Mouse (Mus musculus): ENCODE results near the gene Zmynd15. TPM values are rescaled to one million over a fixed set of nuclear protein-coding genes. Genes with fewer than 3 reads are reported as not detected.

Zmynd15 gene
- polyA plus RNA-seq, 1 experiment from 2014 or later: 0.31 TPM

DNA sequence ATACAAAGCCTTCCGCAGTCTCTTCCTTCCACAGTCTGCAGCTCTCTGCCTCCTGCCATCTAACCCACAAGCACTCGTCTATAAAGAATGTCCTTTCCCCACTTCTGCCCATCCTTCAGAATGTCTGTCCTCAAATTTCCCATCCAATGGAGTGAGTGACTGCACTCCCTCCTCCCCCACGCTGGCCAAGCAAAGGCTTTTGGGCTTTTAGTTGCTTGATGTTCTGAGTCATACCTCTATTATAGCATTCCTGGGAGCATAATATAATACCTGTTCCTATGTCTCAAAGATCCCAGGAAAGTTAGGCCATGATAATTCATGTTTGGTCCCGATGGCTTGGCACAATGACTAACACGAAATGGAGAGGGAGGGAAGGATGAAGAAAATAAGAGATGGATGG, 27.7 kb upstream of the Zmynd15 start:
- Histone ChIP-seq H3K9me3 (ENCODE audit: control insufficient read depth, low read length) (no peaks in the 10 kb centered on the region), H3K4me3 (ENCODE audit: low read depth, low read length) (peak overlapping the region; percentile 85), H3K9ac (ENCODE audit: low read depth, low read length) (peak overlapping the region; percentile 85; the same call in 1 of the 2 replicates), H3K27ac (replicated peaks; ENCODE audit: low read depth, low read length) (peak overlapping the region; percentile 87), H3K4me1 (ENCODE audit: control insufficient read depth, insufficient read depth, low read length) (peaks cover 13% of the 10 kb centered on the region; the same call in 1 of the 2 replicates), H3K36me3 (ENCODE audit: control insufficient read depth, insufficient read depth, low read length) (peaks cover 9% of the 10 kb centered on the region; the same call in 1 of the 2 replicates), H3K27me3 (replicated peaks; ENCODE audit: control insufficient read depth, insufficient read depth, low read length) (no peaks in the 10 kb centered on the region), H3K4me2 (ENCODE audit: low read depth, low read length) (peak overlapping the region; percentile 80)
- DNase-seq (ENCODE audit: low spot score) (no peak), ATAC-seq (ENCODE audit: low read depth) (no peak)
- 24% methylated on average over 5 of the region's 5 CpGs for WGBS

GRCm38 (mm10) chr11:70432048-70432894, 27.0 kb upstream of the Zmynd15 start, which contains the start of gene Arrb2:
Gene Arrb2, plus strand, starts transcription at chr11:70432635.
- DNase-seq (ENCODE audit: low spot score) (peak; percentile 99), ATAC-seq (ENCODE audit: low read depth) (peak; percentile 96)
- Histone ChIP-seq H3K4me2 (ENCODE audit: low read depth, low read length) (peak within 1 kb of the TSS; percentile 80), H3K9ac (ENCODE audit: low read depth, low read length) (peak within 1 kb of the TSS; percentile 85), H3K27ac (replicated peaks; ENCODE audit: low read depth, low read length) (peak within 1 kb of the TSS; percentile 87), H3K4me1 (ENCODE audit: control insufficient read depth, insufficient read depth, low read length) (peaks cover 13% of the 10 kb centered on the region; the same call in 1 of the 2 replicates), H3K4me3 (ENCODE audit: low read depth, low read length) (peak within 1 kb of the TSS; percentile 85), H3K36me3 (ENCODE audit: control insufficient read depth, insufficient read depth, low read length) (peaks cover 16% of the 10 kb centered on the region; the same call in 1 of the 2 replicates), H3K27me3 (replicated peaks; ENCODE audit: control insufficient read depth, insufficient read depth, low read length) (no peaks in the 10 kb centered on the region), H3K9me3 (ENCODE audit: control insufficient read depth, low read length) (no peaks in the 10 kb centered on the region)
- WGBS: under 1% methylated on average over 60 of the region's 75 CpGs

DNA sequence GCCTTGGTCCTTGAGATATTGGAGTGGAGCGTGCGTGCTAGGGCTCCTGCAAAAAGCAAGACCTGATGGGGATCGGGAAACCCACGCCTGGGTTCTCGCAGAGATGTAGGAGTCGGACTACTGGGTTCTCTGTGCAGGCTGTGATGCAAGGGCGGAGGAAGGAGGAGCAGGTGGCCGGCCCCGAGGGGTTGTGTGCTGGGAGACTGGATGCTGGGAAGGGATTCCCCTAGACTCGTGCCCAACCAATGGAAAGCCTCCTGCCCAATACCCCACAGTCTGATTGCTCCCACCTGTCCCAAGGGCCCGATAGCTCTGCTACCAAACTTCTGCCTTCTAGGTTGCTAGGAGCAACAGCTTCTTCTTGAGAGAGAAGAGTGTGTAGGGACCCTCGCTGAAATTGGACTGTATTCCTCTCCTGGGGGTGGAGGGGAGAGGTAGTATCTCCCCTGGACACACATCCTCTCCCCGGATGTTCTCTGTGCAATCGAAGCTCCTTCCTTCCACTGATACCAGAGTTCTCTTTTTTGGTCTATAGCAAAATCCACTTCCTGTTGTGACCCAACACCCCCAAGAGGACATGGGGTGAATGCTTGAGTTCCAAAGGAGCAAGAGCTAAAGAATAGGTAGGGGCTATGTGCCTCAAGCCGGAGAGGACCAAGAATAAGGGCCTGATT, 26.2 kb upstream of the Zmynd15 start:
- H3K27ac ChIP-seq (replicated peaks; ENCODE audit: low read depth, low read length): peak overlapping the region; percentile 87
- no peaks in the 10 kb centered on the region for H3K27me3 ChIP-seq (replicated peaks; ENCODE audit: control insufficient read depth, insufficient read depth, low read length)
- peak overlapping the region; percentile 85 for H3K4me3 ChIP-seq (ENCODE audit: low read depth, low read length)
- WGBS: 8% methylated on average over 15 of the region's 15 CpGs
- peak overlapping the region; percentile 80 for H3K4me2 ChIP-seq (ENCODE audit: low read depth, low read length)
- peaks cover 24% of the 10 kb centered on the region for H3K36me3 ChIP-seq (ENCODE audit: control insufficient read depth, insufficient read depth, low read length)
- H3K4me1 ChIP-seq (ENCODE audit: control insufficient read depth, insufficient read depth, low read length): peaks cover 13% of the 10 kb centered on the region; the same call in 1 of the 2 replicates
- H3K9me3 ChIP-seq (ENCODE audit: control insufficient read depth, low read length): no peaks in the 10 kb centered on the region
- ATAC-seq (ENCODE audit: low read depth) (peak; percentile 48), DNase-seq (ENCODE audit: low spot score) (peak; percentile 63)
- H3K9ac ChIP-seq (ENCODE audit: low read depth, low read length): peak overlapping the region; percentile 85

DNA sequence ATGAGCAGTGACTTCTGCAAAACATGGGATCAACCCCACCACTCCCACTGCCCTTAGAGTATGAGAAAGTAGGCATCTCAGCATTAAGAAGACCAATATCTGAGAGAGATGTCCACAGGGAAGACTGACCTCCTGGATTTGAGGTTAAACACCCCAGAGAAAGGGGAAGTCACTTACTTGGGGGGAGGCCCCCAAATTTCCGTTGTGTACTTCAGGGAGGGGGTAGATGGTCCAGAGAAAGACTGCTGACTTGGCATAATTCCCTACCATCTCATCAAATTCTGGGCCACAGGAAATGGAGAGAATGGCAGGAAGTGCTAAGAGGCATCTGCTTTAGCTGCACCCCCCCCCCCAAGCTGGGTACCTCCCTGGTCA, 25.7 kb upstream of the Zmynd15 start:
- H3K27ac ChIP-seq (replicated peaks; ENCODE audit: low read depth, low read length): no peak overlapping the region
- ATAC-seq (ENCODE audit: low read depth) (no peak), DNase-seq (ENCODE audit: low spot score) (no peak)
- H3K4me2 ChIP-seq (ENCODE audit: low read depth, low read length): peak overlapping the region; percentile 80
- peak overlapping the region; percentile 85 for H3K9ac ChIP-seq (ENCODE audit: low read depth, low read length)
- H3K9me3 ChIP-seq (ENCODE audit: control insufficient read depth, low read length): no peaks in the 10 kb centered on the region
- peaks cover 13% of the 10 kb centered on the region; the same call in 1 of the 2 replicates for H3K4me1 ChIP-seq (ENCODE audit: control insufficient read depth, insufficient read depth, low read length)
- H3K36me3 ChIP-seq (ENCODE audit: control insufficient read depth, insufficient read depth, low read length): peaks cover 28% of the 10 kb centered on the region
- WGBS: 75% methylated on average over 1 of the region's 1 CpGs
- H3K27me3 ChIP-seq (replicated peaks; ENCODE audit: control insufficient read depth, insufficient read depth, low read length): no peaks in the 10 kb centered on the region
- peak overlapping the region; percentile 85 for H3K4me3 ChIP-seq (ENCODE audit: low read depth, low read length)

GRCm38 (mm10) chr11:70433951-70434350, 25.3 kb upstream of the Zmynd15 start:
- H3K4me3 ChIP-seq (ENCODE audit: low read depth, low read length): peak overlapping the region; percentile 85; the same call in 1 of the 2 replicates
- no peak overlapping the region; the same call in 1 of the 2 replicates for H3K9ac ChIP-seq (ENCODE audit: low read depth, low read length)

DNA sequence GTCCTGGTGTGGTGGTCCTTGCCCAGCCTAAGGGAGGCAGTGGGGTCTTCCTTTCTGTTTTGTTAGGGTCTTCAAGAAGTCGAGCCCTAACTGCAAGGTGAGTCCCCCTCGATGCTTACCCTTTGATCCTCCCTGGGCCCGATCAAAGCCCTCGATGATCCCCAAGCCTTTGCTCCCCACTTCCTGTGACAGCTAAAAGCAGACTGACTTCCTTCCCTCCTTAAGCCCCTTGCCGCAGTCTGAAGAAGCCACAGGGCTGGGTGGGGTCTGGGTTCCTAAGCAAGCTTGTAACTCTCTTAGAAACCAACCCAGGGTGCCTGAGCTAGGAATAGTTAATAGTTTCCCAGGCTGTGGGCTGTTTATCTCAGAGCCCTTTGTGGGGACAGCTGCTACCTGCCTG, 23.8 kb upstream of the Zmynd15 start:
- DNase-seq (ENCODE audit: low spot score) (no peak), ATAC-seq (ENCODE audit: low read depth) (no peak)
- Histone ChIP-seq H3K9ac (ENCODE audit: low read depth, low read length) (no peak overlapping the region), H3K36me3 (ENCODE audit: control insufficient read depth, insufficient read depth, low read length) (peaks cover 46% of the 10 kb centered on the region), H3K4me1 (ENCODE audit: control insufficient read depth, insufficient read depth, low read length) (peaks cover 13% of the 10 kb centered on the region; the same call in 1 of the 2 replicates), H3K27me3 (replicated peaks; ENCODE audit: control insufficient read depth, insufficient read depth, low read length) (no peaks in the 10 kb centered on the region), H3K4me3 (ENCODE audit: low read depth, low read length) (no peak overlapping the region), H3K9me3 (ENCODE audit: control insufficient read depth, low read length) (no peaks in the 10 kb centered on the region), H3K4me2 (ENCODE audit: low read depth, low read length) (no peak overlapping the region), H3K27ac (replicated peaks; ENCODE audit: low read depth, low read length) (no peak overlapping the region)
- 69% methylated on average over 4 of the region's 5 CpGs for WGBS

More at GRCm38 (mm10) chr11:70433951-70434350, 25.3 kb upstream of the Zmynd15 start:
- Histone ChIP-seq H3K27ac (replicated peaks; ENCODE audit: low read depth, low read length) (no peak overlapping the region), H3K27me3 (replicated peaks; ENCODE audit: control insufficient read depth, insufficient read depth, low read length) (no peaks in the 10 kb centered on the region), H3K4me1 (ENCODE audit: control insufficient read depth, insufficient read depth, low read length) (peaks cover 13% of the 10 kb centered on the region; the same call in 1 of the 2 replicates), H3K4me2 (ENCODE audit: low read depth, low read length) (peak overlapping the region; percentile 80), H3K36me3 (ENCODE audit: control insufficient read depth, insufficient read depth, low read length) (peaks cover 32% of the 10 kb centered on the region), H3K9me3 (ENCODE audit: control insufficient read depth, low read length) (no peaks in the 10 kb centered on the region)
- ATAC-seq (ENCODE audit: low read depth): no peak
- no peak for DNase-seq (ENCODE audit: low spot score)
- WGBS: 90% methylated on average over 3 of the region's 3 CpGs

DNA sequence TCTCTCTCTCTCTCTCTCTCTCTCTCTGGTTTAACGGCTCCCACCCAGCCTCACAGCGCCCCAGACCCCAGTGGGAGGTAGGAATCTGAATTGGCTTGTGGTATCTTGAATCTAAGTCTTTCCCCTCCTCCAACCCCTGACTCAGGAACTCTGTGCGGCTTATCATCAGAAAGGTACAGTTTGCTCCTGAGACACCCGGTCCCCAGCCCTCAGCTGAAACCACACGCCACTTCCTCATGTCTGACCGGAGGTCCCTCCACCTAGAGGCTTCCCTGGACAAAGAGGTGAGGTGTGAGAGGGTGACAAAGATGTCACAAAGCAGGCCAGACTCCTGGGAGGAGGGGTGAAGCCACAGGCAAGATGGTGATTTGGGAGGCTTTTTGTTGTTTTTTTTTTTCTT, 21.8 kb upstream of the Zmynd15 start:
- no peaks in the 10 kb centered on the region for H3K9me3 ChIP-seq (ENCODE audit: control insufficient read depth, low read length)
- H3K27me3 ChIP-seq (replicated peaks; ENCODE audit: control insufficient read depth, insufficient read depth, low read length): no peaks in the 10 kb centered on the region
- H3K9ac ChIP-seq (ENCODE audit: low read depth, low read length): no peak overlapping the region; the same call in 1 of the 2 replicates
- no peak overlapping the region for H3K4me3 ChIP-seq (ENCODE audit: low read depth, low read length)
- peaks cover 54% of the 10 kb centered on the region for H3K36me3 ChIP-seq (ENCODE audit: control insufficient read depth, insufficient read depth, low read length)
- ATAC-seq (ENCODE audit: low read depth): no peak
- H3K4me2 ChIP-seq (ENCODE audit: low read depth, low read length): no peak overlapping the region
- H3K4me1 ChIP-seq (ENCODE audit: control insufficient read depth, insufficient read depth, low read length): peaks cover 10% of the 10 kb centered on the region; the same call in 1 of the 2 replicates
- 84% methylated on average over 6 of the region's 6 CpGs for WGBS
- DNase-seq (ENCODE audit: low spot score): no peak
- no peak overlapping the region for H3K27ac ChIP-seq (replicated peaks; ENCODE audit: low read depth, low read length)

GRCm38 (mm10) chr11:70438728-70439374, 20.4 kb upstream of the Zmynd15 start:
- no peak overlapping the region for H3K4me3 ChIP-seq (ENCODE audit: low read depth, low read length)
- H3K27ac ChIP-seq (replicated peaks; ENCODE audit: low read depth, low read length): no peak overlapping the region
- H3K36me3 ChIP-seq (ENCODE audit: control insufficient read depth, insufficient read depth, low read length): peaks cover 54% of the 10 kb centered on the region
- H3K4me2 ChIP-seq (ENCODE audit: low read depth, low read length): no peak overlapping the region
- ATAC-seq (ENCODE audit: low read depth) (no peak), DNase-seq (ENCODE audit: low spot score) (no peak)
- H3K9me3 ChIP-seq (ENCODE audit: control insufficient read depth, low read length): no peaks in the 10 kb centered on the region
- H3K4me1 ChIP-seq (ENCODE audit: control insufficient read depth, insufficient read depth, low read length): peaks cover 2% of the 10 kb centered on the region; the same call in 1 of the 2 replicates
- no peak overlapping the region for H3K9ac ChIP-seq (ENCODE audit: low read depth, low read length)
- 84% methylated on average over 7 of the region's 7 CpGs for WGBS
- no peaks in the 10 kb centered on the region for H3K27me3 ChIP-seq (replicated peaks; ENCODE audit: control insufficient read depth, insufficient read depth, low read length)
